Mouse (Mus musculus): ENCODE measurements around the gene Gm45233.

DNA sequence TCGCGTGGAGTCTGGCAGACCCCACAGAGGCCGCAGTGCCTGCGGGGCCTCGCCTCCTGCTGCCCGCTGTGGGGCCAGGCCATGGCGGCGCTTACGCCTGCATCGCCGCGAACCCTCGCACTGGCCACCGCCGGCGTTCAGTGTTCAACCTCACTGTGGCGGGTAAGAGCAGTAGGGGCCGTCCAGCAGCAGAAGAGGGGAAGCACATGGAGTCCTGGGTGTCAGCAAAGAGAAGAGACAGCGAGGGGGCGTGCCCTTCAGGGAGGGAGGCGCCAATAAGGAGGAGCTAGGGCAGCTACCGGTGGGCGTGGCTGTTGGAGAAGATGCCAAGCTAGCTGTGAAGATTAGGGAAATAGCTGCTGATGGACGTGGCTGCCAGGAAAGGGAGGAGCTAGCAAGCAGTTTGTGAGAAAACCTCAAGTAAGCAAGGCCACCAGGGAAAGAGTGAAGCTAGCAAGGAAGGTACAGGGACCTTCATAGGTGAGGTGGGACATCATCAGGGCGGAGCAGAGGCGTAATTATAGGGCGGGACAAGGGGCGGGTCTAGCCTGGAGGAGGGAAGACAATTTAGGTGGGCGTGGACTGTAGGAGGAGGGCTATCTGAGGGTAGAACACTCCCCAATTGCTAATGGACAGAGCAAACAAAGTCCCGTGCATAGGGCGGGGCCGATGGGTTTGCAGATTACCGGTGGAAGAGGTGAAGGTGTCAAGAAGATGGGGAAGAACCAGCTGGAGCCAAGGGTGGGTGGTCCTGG, 21.6 kb downstream of the Gm45233 start:
- TF ChIP-seq GATA1 (IDR thresholded peaks at IDR 0.05; ENCODE audit: borderline replicate concordance, low read length) (no peak), FLI1 (IDR thresholded peaks at IDR 0.05; ENCODE audit: low read length) (no peak)

Data from megakaryocyte, embryonic 14.5 days (primary cell).